Comparison of ENCODE assay signal across 19 mouse cellular contexts in the genomic region with DNA sequence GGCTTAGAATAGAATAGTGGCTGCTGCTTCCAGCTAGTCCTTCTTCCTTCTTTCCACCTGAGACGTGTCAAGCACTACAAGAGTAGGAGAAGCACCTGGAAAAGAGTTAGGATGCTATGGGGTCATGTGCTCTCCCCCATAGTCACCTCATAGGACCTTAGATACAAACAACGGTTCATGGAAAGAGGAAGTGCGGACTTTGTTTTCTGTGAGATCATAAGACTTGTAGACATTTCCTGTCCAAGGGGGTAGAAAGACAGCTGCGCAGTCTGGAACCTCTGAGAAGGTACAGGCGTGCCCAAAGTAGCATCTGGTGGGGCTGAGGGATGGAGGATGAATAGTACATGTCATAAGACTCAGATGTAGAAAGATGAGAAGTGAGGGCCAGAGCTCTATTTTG.
A peak's percentile ranks its signal among the peaks of the same experiment; 100 is the strongest.
DNase-seq lines count a peak whose midpoint lies in the region; ATAC-seq and TF ChIP-seq lines count a peak whose summit lies in the region.
"Had no signal": no experiment of that assay in that cellular context is flagged by ENCODE, and none has a peak within 500 bp of the region (broad histone marks: within the 10 kb centered on the region; RNA-seq: fewer than 3 reads in every experiment).

No protein-coding gene starts in this region.

- H3K27ac ChIP-seq in spleen, adult 2 months (ENCODE audit: insufficient read depth, low read length) = peak overlapping the region; percentile 64
- H3K27ac ChIP-seq in hindbrain, embryonic 13.5 days = no peak overlapping the region
- H3K27ac ChIP-seq: heart, adult 2 months; intestine, embryonic 15.5 days; limb, embryonic 10.5 days; liver, embryonic 14.5 days; neural tube, embryonic 15.5 days had no signal

- no peak overlapping the region for H3K4me2 ChIP-seq in hindbrain, embryonic 13.5 days
- H3K4me2 ChIP-seq: intestine, embryonic 15.5 days; neural tube, embryonic 15.5 days had no signal

- no peaks in the 10 kb centered on the region for H3K36me3 ChIP-seq in G1E (replicated peaks)
- H3K36me3 ChIP-seq in spleen, adult 2 months (ENCODE audit: control insufficient read depth, insufficient read depth, low read length) = no peaks in the 10 kb centered on the region
- no peaks in the 10 kb centered on the region for H3K36me3 ChIP-seq in hindbrain, embryonic 13.5 days
- H3K36me3 ChIP-seq: intestine, embryonic 15.5 days; limb, embryonic 10.5 days; neural tube, embryonic 15.5 days had no signal

- H3K27me3 ChIP-seq in G1E (ENCODE audit: insufficient read depth, low read length) = no peaks in the 10 kb centered on the region
- H3K27me3 ChIP-seq in spleen, adult 2 months (ENCODE audit: control insufficient read depth, insufficient read depth, low read length) = no peaks in the 10 kb centered on the region
- no peaks in the 10 kb centered on the region for H3K27me3 ChIP-seq in hindbrain, embryonic 13.5 days
- H3K27me3 ChIP-seq: intestine, embryonic 15.5 days; neural tube, embryonic 15.5 days had no signal

- peak; percentile 40; the same call in 1 of the 2 replicates for ATAC-seq in G1E (ENCODE audit: extremely low read depth, insufficient number of reproducible peaks, low FRiP score, poor library complexity, severe bottlenecking)
- ATAC-seq in inflammation-experienced regulatory T-cells, adult 6 months = peak; percentile 35
- no peak for ATAC-seq in hindbrain, embryonic 13.5 days (ENCODE audit: low FRiP score)
- ATAC-seq: intestine, embryonic 15.5 days; midbrain, embryonic 16.5 days had no signal

- H3K9ac ChIP-seq in hindbrain, embryonic 13.5 days = no peak overlapping the region
- H3K9ac ChIP-seq: intestine, embryonic 15.5 days; liver, embryonic 14.5 days; neural tube, embryonic 15.5 days had no signal

- H3K4me1 ChIP-seq in G1E (ENCODE audit: insufficient read depth, low read depth, low read length) = peaks cover 2% of the 10 kb centered on the region; the same call in 1 of the 2 replicates
- H3K4me1 ChIP-seq in spleen, adult 2 months (ENCODE audit: control insufficient read depth, insufficient read depth, insufficient read length) = peaks cover 15% of the 10 kb centered on the region; the same call in 1 of the 2 replicates
- H3K4me1 ChIP-seq in hindbrain, embryonic 13.5 days (replicated peaks) = 0 out of 2 replicates have a peak, but pooled peaks cover 2% of the 10 kb centered on the region
- H3K4me1 ChIP-seq: intestine, embryonic 15.5 days; limb, embryonic 10.5 days had no signal

- no peak for TF ChIP-seq CTCF in G1E (IDR thresholded peaks at IDR 0.05; ENCODE audit: low read depth, low read length)
- no peak for TF ChIP-seq CTCF in spleen, adult 2 months (IDR thresholded peaks at IDR 0.05; ENCODE audit: extremely low read depth, insufficient read depth, insufficient read length, insufficient replicate concordance)

- TF ChIP-seq POLR2A in spleen, adult 2 months (IDR thresholded peaks at IDR 0.05; ENCODE audit: low read depth, low read length) = no peak; the same call in 1 of the 2 replicates

- WGBS in spleen, adult 2 months = 6% methylated on average over 5 of the region's 5 CpGs
- 89% methylated on average over 5 of the region's 5 CpGs for WGBS in hindbrain, embryonic 13.5 days

- peak; percentile 78 to 82 for DNase-seq in B cell, adult 2 months
- DNase-seq in G1E (ENCODE audit: low spot score) = no peak
- peak; percentile 68 to 93 for DNase-seq in spleen, adult 2 months (ENCODE audit: low read depth in 1 of 2, low spot score in 2 of 2)
- no peak for DNase-seq in layer of hippocampus, adult 18-20 months (ENCODE audit: low spot score in 2 of 2)
- DNase-seq in gastrocnemius, adult 8-10 months (ENCODE audit: low spot score in 2 of 2) = no peak
- no peak for DNase-seq in adrenal gland, adult 18-20 months (ENCODE audit: low spot score in 2 of 2)
- DNase-seq: adrenal gland, postnatal 10 days; cerebellum, postnatal 36 days; heart, adult 2 months; kidney, postnatal 25 days; layer of hippocampus, postnatal 36 days; lung, postnatal 36 days had no signal

- no peaks in the 10 kb centered on the region for H3K9me3 ChIP-seq in G1E (replicated peaks)
- H3K9me3 ChIP-seq in hindbrain, embryonic 13.5 days = no peaks in the 10 kb centered on the region
- H3K9me3 ChIP-seq: intestine, embryonic 15.5 days; limb, embryonic 10.5 days; neural tube, embryonic 15.5 days had no signal

- H3K4me3 ChIP-seq in G1E (ENCODE audit: low read depth, low read length) = no peak overlapping the region
- no peak overlapping the region for H3K4me3 ChIP-seq in spleen, adult 2 months (ENCODE audit: extremely low read depth, insufficient read depth, insufficient read length)
- H3K4me3 ChIP-seq in hindbrain, embryonic 13.5 days = no peak overlapping the region
- H3K4me3 ChIP-seq: heart, adult 2 months; intestine, embryonic 15.5 days; limb, embryonic 10.5 days; neural tube, embryonic 15.5 days had no signal

Comparison
In these comparisons a context has a peak if more than half of its experiments do, and no peak if none do; other contexts are left out.
1. DNase-seq: peak in B cell, adult 2 months (2 of 2) and spleen, adult 2 months (2 of 2); none in G1E (single experiment), layer of hippocampus, adult 18-20 months (0 of 2), gastrocnemius, adult 8-10 months (0 of 2) and adrenal gland, adult 18-20 months (0 of 2).